Mouse (Mus musculus): ENCODE results near the gene Olfr654.

Gene Olfr654

GRCm38 (mm10) chr7:104586725-104587124 lies at the start of gene Olfr654:
Olfr654 (plus strand) TSS chr7:104587025.
- CTCF ChIA-PET, result no interaction called here

DNA sequence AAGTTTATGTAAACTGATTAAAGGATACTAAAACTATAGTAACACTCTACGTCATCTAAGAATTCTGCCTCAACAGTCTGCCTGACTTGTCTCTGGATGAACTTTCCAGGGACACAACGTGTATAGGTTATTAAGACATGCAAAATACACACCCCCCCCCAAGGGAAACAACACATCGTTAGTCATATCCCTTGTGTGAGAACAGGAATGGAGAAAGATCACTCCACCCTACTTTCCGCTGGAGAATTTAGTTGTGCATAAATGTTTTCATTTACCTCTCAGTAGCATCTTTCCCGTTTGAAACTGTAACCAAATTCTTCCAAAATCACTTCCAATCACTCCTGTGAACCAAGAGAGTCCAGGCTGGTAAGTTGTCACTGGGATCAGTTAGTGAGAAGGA lies 37.0 kb upstream of the Olfr654 start, which contains the start of gene Olfr651:
Gene Olfr651 (plus strand): TSS at position 301 of the 400 bp plus-strand sequence.
- CTCF ChIA-PET, result no interaction called here

GRCm38 (mm10) chr7:104552700-104553099 lies 34.1 kb upstream of the Olfr654 start:
- CTCF ChIA-PET, result interaction anchor here (0.5 kb wide), 1 partner anchor 247 kb away, joined by 6 read pairs; no protein-coding TSS in a partner anchor

GRCm38 (mm10) chr7:104560601-104561000 lies 26.2 kb upstream of the Olfr654 start, which contains the start of gene Olfr652:
Olfr652 (plus strand) TSS chr7:104560901.
- CTCF ChIA-PET, result no interaction called here

DNA sequence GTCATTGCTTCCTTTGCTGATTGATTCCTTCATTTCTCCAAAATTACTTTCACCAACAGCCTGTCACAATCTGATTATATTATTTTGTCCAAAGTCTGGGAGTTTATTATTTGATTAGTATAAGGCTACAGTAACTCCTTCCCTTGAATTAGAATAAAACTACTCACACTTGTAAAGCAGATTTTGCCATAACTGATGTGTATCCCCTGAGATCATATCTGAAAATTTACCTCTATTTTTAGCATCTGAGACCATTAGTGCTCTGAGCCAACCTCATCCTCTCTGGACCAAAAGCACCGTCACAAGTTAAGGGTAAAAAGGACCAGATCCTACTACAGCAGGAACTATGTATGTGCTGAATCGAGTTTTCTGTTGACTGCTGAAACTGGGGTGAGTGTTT lies 9.8 kb upstream of the Olfr654 start, which contains the start of gene Olfr653:
Gene Olfr653 (plus strand): TSS at position 301 of the 400 bp plus-strand sequence.
- CTCF ChIA-PET, result no interaction called here

DNA sequence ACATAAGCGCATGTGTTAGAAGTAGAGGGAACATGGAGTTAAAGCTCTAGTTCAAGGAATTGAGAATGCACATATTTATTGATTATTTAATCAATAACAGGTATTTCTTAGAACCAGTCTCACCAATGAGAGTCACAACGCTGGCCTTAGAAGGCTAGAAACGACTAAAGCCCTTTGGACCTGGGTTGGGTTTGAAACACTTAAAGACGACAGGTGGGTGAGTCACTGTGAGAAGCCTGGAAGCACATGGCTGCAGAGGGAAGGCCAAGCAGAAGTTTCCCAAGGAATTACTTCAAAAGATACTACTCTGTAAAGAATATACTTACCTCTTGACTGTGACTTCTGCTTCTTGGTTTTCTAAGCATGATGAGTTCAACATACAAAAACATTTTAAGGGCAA lies 6.0 kb upstream of the Olfr654 start:
- CTCF ChIA-PET, result no interaction called here

DNA sequence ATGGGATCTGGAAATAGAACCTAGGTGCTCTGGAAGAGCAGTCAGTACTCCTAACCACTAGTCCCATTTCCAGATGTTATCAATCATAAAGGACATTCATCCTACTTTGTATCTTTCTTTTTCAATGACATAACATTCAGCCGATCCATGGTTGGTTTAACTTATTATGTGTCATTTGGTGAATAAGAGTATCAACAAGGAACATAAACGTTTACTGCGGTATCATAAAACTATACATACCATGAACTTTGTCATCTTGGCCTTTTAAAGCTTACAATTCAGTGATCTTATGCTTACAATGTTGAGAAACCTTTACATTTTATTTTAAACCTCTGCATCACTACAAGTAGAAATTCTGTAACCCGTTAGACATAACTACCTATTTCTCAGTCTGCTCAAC lies 5.4 kb upstream of the Olfr654 start:
- CTCF ChIA-PET, result no interaction called here

DNA sequence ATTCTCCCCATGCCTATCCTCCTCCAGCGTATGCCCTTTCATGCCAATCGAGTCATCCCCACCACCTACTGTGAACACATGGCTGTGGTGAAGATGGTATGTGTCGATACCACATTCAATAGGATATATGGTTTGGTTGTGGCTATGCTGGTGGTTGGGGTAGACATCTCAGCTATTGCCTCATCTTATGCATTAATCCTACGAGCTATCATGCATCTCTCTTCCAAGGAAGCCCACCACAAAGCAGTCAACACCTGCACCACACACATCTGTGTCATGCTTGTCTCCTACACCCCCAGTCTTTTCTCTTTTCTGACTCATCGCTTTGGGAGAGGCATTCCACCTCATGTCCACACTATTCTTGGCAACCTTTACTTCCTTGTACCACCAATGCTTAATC lies 1.4 kb downstream of the Olfr654 start:
- CTCF ChIA-PET, result no interaction called here

DNA sequence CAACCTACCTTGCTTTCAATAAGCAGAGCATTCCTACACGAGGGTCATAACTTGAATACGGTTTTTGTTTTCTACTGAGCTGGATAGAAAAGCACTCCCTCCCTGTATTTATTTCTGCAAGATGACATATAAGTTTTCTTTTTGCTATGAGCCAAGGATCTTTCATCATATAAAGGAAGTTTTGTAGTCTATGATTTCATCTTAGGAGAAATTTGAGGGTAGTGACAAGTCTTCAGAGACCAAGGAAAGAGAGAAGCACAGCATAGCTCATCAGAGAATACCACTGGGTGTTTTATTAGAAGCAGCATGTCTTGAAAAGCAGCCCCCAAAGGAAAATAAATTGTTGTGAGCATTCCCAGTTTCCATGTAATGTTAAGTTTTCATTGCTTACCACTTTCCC lies 14.9 kb downstream of the Olfr654 start, which contains the start of gene Olfr655:
Gene Olfr655 (minus strand): TSS at position 101 of the 400 bp plus-strand sequence.
- CTCF ChIA-PET, result no interaction called here

DNA sequence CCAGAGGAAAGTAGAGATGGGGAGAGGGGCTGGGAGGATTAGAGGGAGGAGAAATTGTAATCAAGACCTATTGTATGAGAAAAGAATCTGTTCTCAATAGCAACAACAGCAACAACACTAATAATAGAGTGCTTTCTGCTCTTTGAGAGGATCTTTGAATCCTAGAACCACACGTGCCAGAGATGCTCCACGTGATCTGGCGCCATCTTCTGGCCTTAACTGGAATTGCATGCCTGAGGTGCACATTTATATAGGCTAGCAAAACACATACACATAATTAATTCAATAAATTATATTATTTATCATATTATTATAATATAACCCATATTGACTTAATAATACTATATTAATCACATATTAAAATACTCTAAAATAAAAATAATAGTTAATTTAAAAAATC lies 16.3 kb downstream of the Olfr654 start:
- CTCF ChIA-PET, result no interaction called here

DNA sequence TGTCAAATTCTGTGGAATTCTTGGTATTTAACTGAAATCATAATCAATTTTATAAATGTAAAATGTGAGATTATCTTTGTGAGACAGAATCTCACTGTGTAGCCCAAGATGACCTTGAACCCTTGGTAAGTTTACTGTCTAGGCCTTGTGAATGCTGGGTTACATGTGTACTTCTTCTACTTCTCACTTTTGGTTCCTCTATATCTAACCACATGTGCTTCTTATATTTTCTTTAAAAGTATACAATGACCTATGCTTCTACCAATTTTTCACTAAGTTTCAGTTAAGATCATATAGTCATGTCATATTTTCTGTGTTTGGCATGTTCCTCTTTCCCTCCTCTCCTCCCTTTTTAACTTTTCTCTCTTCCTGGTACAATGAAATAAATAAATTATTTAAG lies 17.9 kb downstream of the Olfr654 start:
- CTCF ChIA-PET, result no interaction called here

DNA sequence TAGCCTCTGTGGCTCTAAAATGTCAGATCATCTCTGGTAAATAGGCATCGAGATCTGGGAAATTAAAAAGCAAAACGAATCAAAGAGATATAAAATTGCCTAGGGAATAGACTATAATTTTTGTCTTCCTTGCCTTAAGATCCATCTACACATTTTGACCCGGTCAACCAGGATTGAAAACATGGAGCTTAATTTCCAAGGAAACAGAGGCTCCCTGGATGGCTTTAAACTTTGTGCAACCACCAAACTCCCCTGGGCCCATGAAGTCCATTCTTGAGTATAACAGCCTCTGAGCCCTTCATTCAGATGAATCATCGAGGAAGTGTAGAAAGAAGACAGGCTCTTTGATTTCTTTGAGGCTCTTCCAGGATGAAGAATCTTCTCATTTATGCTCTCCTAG lies 26.8 kb downstream of the Olfr654 start, which contains the start of gene Olfr656:
Gene Olfr656 (plus strand): TSS at position 301 of the 400 bp plus-strand sequence.
- CTCF ChIA-PET, result no interaction called here

DNA sequence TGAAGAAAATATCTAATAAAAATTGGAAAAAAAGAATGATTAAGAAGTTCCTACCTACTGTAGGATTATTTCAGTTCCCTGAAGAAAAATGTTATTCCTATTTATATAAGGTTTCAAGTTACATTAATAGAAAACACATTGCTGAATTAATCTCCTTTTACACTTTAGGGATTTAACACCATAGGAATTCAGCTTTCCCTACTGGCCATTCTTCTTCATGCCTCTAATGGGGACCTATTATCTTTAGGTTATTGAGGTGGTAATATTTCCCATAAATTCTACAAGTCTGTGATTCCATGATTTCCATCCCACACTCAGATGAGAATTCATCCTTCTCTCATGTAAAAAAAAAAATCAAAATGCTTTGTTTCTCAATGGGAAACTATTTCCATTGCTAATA lies 37.7 kb downstream of the Olfr654 start, which contains the start of gene Olfr657:
Gene Olfr657 (plus strand): TSS at position 301 of the 400 bp plus-strand sequence.
- CTCF ChIA-PET, result no interaction called here
